Mouse (Mus musculus): Measurements from ENCODE around the gene Gadl1. TPM values are rescaled to one million over a fixed set of nuclear protein-coding genes. Genes with fewer than 3 reads are reported as not detected.

The Gadl1 gene
- total and polyA plus RNA-seq, 2 experiments from 2014 or later, result 0.21 to 0.44 TPM

DNA sequence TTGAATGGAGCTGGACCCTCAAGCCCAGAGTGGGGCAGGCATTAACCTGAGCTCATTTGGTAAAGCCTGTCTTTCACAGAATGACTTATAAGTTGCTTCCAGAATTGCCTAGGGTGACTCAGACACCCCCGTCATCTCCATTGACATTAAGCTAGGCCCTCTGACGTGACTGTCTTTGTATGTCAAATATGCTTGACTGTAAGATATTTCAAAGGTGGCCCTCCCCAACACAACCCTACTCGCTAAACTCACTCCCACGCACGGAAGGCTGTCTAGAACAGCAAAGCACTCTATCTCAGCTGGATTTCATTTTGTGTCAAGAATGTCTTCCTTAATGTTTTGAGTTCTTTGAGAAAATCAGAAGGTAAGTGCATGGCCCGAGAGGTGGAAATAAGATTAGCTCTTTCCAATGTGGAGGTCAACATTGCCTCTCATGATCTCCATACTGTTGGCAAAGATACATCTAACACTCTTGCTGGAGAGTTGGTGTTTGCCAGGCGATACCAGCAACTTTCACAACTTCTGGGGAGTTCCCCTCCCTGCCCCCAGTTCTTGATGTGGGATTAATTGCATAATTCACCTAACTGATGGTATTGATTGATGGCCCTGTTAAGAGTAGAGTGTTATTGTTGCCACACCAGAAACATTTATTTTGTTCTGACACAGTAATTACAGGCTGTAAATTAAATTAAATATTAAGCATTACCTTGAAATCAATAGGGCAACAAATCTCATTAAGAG, 182.0 kb downstream of the Gadl1 start:
- Histone ChIP-seq H3K9ac (replicated peaks; ENCODE audit: low read length, poor library complexity, severe bottlenecking) (no peak overlapping the region), H3K27me3 (ENCODE audit: insufficient read depth, low read length) (no peaks in the 10 kb centered on the region), H3K4me1 (ENCODE audit: insufficient read depth, low read length) (no peaks in the 10 kb centered on the region), H3K4me2 (ENCODE audit: low read depth, low read length, poor library complexity, severe bottlenecking) (no peak overlapping the region), H3K4me3 (ENCODE audit: low read depth, low read length) (no peak overlapping the region), H3K36me3 (ENCODE audit: insufficient read depth, low read length) (no peaks in the 10 kb centered on the region), H3K9me3 (ENCODE audit: low read length) (no peaks in the 10 kb centered on the region), H3K27ac (ENCODE audit: low read depth, low read length) (no peak overlapping the region)
- no peak for TF ChIP-seq CTCF (IDR thresholded peaks at IDR 0.05)
- whole genome bisulfite sequencing, result 90% methylated on average over 7 of the region's 7 CpGs
- no peak for DNase-seq (ENCODE audit: low spot score)
- no peak for ATAC-seq (ENCODE audit: low FRiP score)

DNA sequence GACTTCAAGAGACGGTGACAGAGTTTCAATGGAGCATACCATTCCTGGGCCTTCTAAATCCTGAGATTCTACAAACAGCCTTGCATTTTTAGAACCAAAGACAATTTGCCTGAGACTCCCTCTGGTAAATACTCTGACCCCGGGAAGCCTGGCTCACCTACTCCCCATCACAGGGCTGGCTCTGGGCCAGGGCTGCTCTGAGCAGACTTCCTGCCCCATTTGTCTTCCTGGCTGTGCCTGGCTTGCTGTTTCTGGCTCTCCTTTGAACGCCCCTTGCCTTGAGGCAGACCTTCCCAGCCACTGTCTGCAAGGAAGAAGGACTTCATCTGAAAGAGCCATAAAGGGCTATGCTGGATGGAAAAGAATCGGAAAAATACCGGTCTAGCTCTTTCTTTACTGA, 182.7 kb downstream of the Gadl1 start:
- Histone ChIP-seq H3K4me3 (ENCODE audit: low read depth, low read length) (no peak overlapping the region), H3K9ac (replicated peaks; ENCODE audit: low read length, poor library complexity, severe bottlenecking) (no peak overlapping the region), H3K4me1 (ENCODE audit: insufficient read depth, low read length) (no peaks in the 10 kb centered on the region), H3K36me3 (ENCODE audit: insufficient read depth, low read length) (no peaks in the 10 kb centered on the region), H3K9me3 (ENCODE audit: low read length) (no peaks in the 10 kb centered on the region), H3K27me3 (ENCODE audit: insufficient read depth, low read length) (no peaks in the 10 kb centered on the region), H3K4me2 (ENCODE audit: low read depth, low read length, poor library complexity, severe bottlenecking) (no peak overlapping the region), H3K27ac (ENCODE audit: low read depth, low read length) (no peak overlapping the region)
- ATAC-seq (ENCODE audit: low FRiP score), result no peak
- TF ChIP-seq CTCF (IDR thresholded peaks at IDR 0.05), result no peak
- WGBS, result 68% methylated on average over 5 of the region's 5 CpGs
- DNase-seq (ENCODE audit: low spot score), result no peak

DNA sequence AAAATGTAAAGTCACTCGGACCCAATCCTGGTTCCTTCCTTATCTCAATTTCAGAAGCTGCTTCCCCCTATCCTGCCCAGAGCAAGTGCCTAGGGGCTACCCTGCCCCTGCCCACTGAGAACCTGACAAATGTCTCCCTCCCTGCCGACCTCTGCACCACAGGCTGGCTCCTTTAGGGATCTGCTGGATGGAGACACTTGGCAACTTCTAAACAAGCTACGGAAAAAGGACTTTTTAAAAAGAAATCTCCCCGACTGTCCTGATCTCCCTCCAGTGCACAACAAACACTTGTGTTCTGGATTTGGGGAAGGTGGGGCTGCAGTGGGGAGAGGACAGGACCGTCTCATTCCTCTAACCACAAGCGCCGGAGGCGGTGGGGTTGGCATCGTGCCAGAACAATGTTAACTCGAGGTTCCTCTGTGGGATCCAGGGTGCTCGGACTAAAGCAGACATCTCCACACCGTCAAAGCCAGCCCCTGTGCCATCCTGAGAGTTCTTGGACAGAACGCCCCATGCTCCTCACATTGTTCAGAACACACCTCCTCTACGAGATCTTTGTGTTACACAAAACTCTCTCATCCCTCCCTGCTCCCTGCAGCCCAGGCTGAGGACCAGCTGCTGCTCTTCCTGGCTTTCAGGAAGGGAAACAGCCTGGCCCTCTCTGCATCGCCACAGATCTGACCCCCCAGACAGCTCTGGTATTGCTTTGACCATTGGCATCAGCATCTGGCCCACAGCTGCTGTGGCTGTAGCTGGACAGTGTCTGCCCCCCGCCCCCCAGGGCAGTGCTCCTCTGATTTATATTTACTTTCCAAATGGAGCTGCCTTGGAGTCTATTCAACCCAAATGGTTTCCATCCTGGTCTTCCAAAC, 189.7 kb downstream of the Gadl1 start:
- Histone ChIP-seq H3K27me3 (ENCODE audit: insufficient read depth, low read length) (no peaks in the 10 kb centered on the region), H3K4me2 (ENCODE audit: low read depth, low read length, poor library complexity, severe bottlenecking) (no peak overlapping the region), H3K9ac (replicated peaks; ENCODE audit: low read length, poor library complexity, severe bottlenecking) (no peak overlapping the region), H3K4me1 (ENCODE audit: insufficient read depth, low read length) (no peaks in the 10 kb centered on the region), H3K36me3 (ENCODE audit: insufficient read depth, low read length) (no peaks in the 10 kb centered on the region), H3K9me3 (ENCODE audit: low read length) (no peaks in the 10 kb centered on the region), H3K27ac (ENCODE audit: low read depth, low read length) (no peak overlapping the region), H3K4me3 (ENCODE audit: low read depth, low read length) (no peak overlapping the region)
- DNase-seq (ENCODE audit: low spot score) (no peak), ATAC-seq (ENCODE audit: low FRiP score) (no peak)
- TF ChIP-seq CTCF (IDR thresholded peaks at IDR 0.05), result no peak
- WGBS, result 62% methylated on average over 16 of the region's 16 CpGs

DNA sequence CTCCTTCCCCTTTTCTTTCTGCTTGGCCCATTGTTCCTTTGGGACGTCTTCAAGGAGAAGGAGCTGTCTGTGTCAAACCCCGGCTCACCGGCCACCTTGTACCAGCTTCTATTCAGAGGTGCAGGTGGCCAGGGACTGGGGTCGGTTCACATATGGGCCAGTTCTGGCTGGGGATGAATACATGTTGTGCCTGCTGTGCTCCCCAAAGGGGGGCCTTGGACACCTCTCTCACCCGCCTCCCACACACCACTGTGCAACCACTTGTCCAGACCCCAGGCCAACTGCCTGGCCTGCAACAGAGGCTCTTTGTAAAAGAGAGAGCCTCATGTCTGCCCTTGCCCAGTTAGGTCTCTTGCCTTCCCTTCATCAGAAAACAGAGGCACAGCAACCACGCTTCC, 190.3 kb downstream of the Gadl1 start:
- no peak for TF ChIP-seq CTCF (IDR thresholded peaks at IDR 0.05)
- no peak overlapping the region for H3K9ac ChIP-seq (replicated peaks; ENCODE audit: low read length, poor library complexity, severe bottlenecking)
- H3K4me3 ChIP-seq (ENCODE audit: low read depth, low read length), result no peak overlapping the region
- H3K27ac ChIP-seq (ENCODE audit: low read depth, low read length), result no peak overlapping the region
- 74% methylated on average over 6 of the region's 6 CpGs for WGBS
- H3K4me1 ChIP-seq (ENCODE audit: insufficient read depth, low read length), result no peaks in the 10 kb centered on the region
- H3K36me3 ChIP-seq (ENCODE audit: insufficient read depth, low read length), result no peaks in the 10 kb centered on the region
- no peak for DNase-seq (ENCODE audit: low spot score)
- no peaks in the 10 kb centered on the region for H3K9me3 ChIP-seq (ENCODE audit: low read length)
- no peak overlapping the region for H3K4me2 ChIP-seq (ENCODE audit: low read depth, low read length, poor library complexity, severe bottlenecking)
- no peak for ATAC-seq (ENCODE audit: low FRiP score)
- no peaks in the 10 kb centered on the region for H3K27me3 ChIP-seq (ENCODE audit: insufficient read depth, low read length)

DNA sequence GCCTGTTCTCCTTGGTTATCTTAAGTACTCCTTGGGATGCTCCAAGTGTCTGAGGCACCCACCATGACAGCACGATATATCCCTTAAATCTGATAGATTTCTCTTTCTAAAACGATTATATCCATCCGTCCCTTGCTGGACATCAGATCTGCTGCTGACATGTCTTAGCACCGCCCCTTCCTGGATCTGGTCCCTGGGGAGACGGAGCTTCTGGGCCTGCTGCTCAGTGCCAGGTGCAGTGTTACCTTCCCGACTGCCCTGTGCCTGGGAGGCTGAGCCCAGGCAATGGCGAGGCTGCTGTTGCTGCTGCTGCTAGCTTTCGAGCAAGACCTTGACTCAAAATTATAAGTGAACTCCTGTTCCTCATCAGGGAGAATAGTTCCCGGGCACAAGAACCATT, 190.8 kb downstream of the Gadl1 start:
- Histone ChIP-seq H3K4me1 (ENCODE audit: insufficient read depth, low read length) (no peaks in the 10 kb centered on the region), H3K9me3 (ENCODE audit: low read length) (no peaks in the 10 kb centered on the region), H3K27ac (ENCODE audit: low read depth, low read length) (no peak overlapping the region), H3K36me3 (ENCODE audit: insufficient read depth, low read length) (no peaks in the 10 kb centered on the region), H3K9ac (replicated peaks; ENCODE audit: low read length, poor library complexity, severe bottlenecking) (no peak overlapping the region), H3K4me2 (ENCODE audit: low read depth, low read length, poor library complexity, severe bottlenecking) (no peak overlapping the region), H3K27me3 (ENCODE audit: insufficient read depth, low read length) (no peaks in the 10 kb centered on the region), H3K4me3 (ENCODE audit: low read depth, low read length) (no peak overlapping the region)
- ATAC-seq (ENCODE audit: low FRiP score) (no peak), DNase-seq (ENCODE audit: low spot score) (no peak)
- no peak for TF ChIP-seq CTCF (IDR thresholded peaks at IDR 0.05)
- WGBS, result 91% methylated on average over 9 of the region's 9 CpGs

DNA sequence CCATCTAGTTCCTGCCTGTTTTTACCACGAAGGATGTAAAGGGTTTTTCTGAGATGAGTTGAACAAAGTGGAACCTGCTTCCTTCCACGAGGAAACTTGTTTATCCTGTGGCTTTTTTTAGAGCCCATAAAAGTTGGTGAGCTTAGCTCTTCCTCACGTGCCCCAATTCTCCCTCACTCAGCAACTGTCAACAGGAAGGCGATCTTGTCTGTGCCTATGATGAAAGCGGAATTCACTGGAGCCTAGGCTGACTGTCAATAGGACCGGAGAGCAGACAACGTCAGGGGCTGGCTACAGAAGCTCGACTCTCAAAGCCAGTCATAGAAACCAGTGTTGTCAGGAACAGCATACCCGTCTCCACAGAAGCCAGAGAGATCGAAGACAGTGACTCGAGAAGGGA, 192.6 kb downstream of the Gadl1 start:
- H3K27ac ChIP-seq (ENCODE audit: low read depth, low read length), result no peak overlapping the region
- H3K4me3 ChIP-seq (ENCODE audit: low read depth, low read length), result no peak overlapping the region
- TF ChIP-seq CTCF (IDR thresholded peaks at IDR 0.05), result no peak
- H3K9ac ChIP-seq (replicated peaks; ENCODE audit: low read length, poor library complexity, severe bottlenecking), result no peak overlapping the region
- 80% methylated on average over 11 of the region's 11 CpGs for WGBS
- no peak overlapping the region for H3K4me2 ChIP-seq (ENCODE audit: low read depth, low read length, poor library complexity, severe bottlenecking)
- ATAC-seq (ENCODE audit: low FRiP score) (no peak), DNase-seq (ENCODE audit: low spot score) (no peak)
- no peaks in the 10 kb centered on the region for H3K9me3 ChIP-seq (ENCODE audit: low read length)
- H3K36me3 ChIP-seq (ENCODE audit: insufficient read depth, low read length), result no peaks in the 10 kb centered on the region
- H3K27me3 ChIP-seq (ENCODE audit: insufficient read depth, low read length), result no peaks in the 10 kb centered on the region
- no peaks in the 10 kb centered on the region for H3K4me1 ChIP-seq (ENCODE audit: insufficient read depth, low read length)

All from midbrain, postnatal 0 days (tissue).